Mouse (Mus musculus) bone marrow, adult 2 months (tissue): ENCODE measurements around the gene Ppp2r5d.

Experiments
- CTCF ChIP-seq: fragments of 200-500 bp; IDR thresholded peaks from 2 replicates; pipeline ENCODE4 v1.5.1; 2011; ENCODE audit warnings: low read length, control low read depth; ENCODE audit not compliant: control insufficient read depth, insufficient read depth
- POLR2A ChIP-seq: fragments of 200-500 bp; IDR thresholded peaks from 2 replicates; pipeline ENCODE4 v1.6.1; 2011; ENCODE audit warnings: low read depth, mild to moderate bottlenecking, control low read depth, low read length, borderline replicate concordance; ENCODE audit not compliant: control insufficient read depth

- no peak for TF ChIP-seq POLR2A
- no peak for TF ChIP-seq CTCF
These were observed 682 bp downstream of the Ppp2r5d start for GRCm38 (mm10) chr17:46703971-46704886.
